Comparison of ENCODE assay signal across 8 mouse cellular contexts in genomic region chr4:119917502-119917901, GRCm38 (mm10).
A peak's percentile ranks its signal among the peaks of the same experiment; 100 is the strongest.
DNase-seq lines count a peak whose midpoint lies in the region; ATAC-seq and TF ChIP-seq lines count a peak whose summit lies in the region.

No protein-coding gene starts in this region.

- ATAC-seq in Patski, result no peak

- in situ Hi-C loops in Patski (cut with MboI; ENCODE audit: low pct_unique_long_range_greater_than_20kb), result loop anchor here (5.0 kb wide), 1 partner anchor 185 kb away; no protein-coding TSS in a partner anchor

- peak; percentile 71 for TF ChIP-seq CTCF in Patski (IDR thresholded peaks at IDR 0.05)

- peak; percentile 15 to 30 for DNase-seq in adrenal gland, postnatal 36 days
- DNase-seq in adrenal gland, postnatal 25 days, result no peak
- DNase-seq in layer of hippocampus, postnatal 10 days (ENCODE audit: low spot score in 2 of 2), result peak; percentile 70
- no peak for DNase-seq in layer of hippocampus, postnatal 36 days
- no peak for DNase-seq in Patski (ENCODE audit: low read depth, low spot score)
- peak; percentile 54 for DNase-seq in lung, postnatal 14 days
- no peak for DNase-seq in right cerebral cortex, postnatal 14 days
- DNase-seq in adrenal gland, postnatal 4 days (ENCODE audit: low spot score in 2 of 2), result no peak

- POLR2A ChIA-PET in Patski (lab: Charles Lee), result no interaction called here

- CTCF ChIA-PET in Patski (lab: Charles Lee), result interaction anchor here (0.8 kb wide), 1 partner anchor 178 kb away, joined by 4 read pairs; no protein-coding TSS in a partner anchor

- no peaks in the 10 kb centered on the region for H3K27me3 ChIP-seq in Patski

Comparison
In these comparisons a context has a peak if more than half of its experiments do, and no peak if none do; other contexts are left out.
1. DNase-seq: peak in adrenal gland, postnatal 36 days (2 of 2), layer of hippocampus, postnatal 10 days (2 of 2) and lung, postnatal 14 days (single experiment); none in adrenal gland, postnatal 25 days (single experiment), layer of hippocampus, postnatal 36 days (0 of 2), Patski (single experiment), right cerebral cortex, postnatal 14 days (single experiment) and adrenal gland, postnatal 4 days (0 of 2).